Mouse (Mus musculus) MEL (cell line): ENCODE measurements at regions not wholly inside any gene's neighbourhood (a gene's known extent, or its start where the extent isn't known, plus 50 kb on each side); places are given as distances from the start of the nearest gene placed in this dataset.
"Not testable (repeated sequence)": the region's sequence is repeated elsewhere in the genome, so short reads cannot be mapped to it uniquely, and the experiment has no call there.

Experiments used
- DNase-seq: peaks from one replicate; pipeline ENCODE4 v3.0.0; 2011; ENCODE audit warnings: low read depth, low spot score
- H3K27ac ChIP-seq: 2 replicates; pipeline ENCODE4 v1.5.1; 2012; ENCODE audit warnings: low read depth, mild to moderate bottlenecking, control low read depth, low read length, moderate library complexity; ENCODE audit not compliant: control insufficient read depth
- H3K27me3 ChIP-seq, 2 experiments: fragments of 150-350 bp in 1 of 2; sonication (generic) in 1 of 2; 2 replicates each; pipeline ENCODE4 v1.6.1; 2012; ENCODE audit warnings: low read length in 2 of 2, mild to moderate bottlenecking in 2 of 2, improper control_type of control experiment in 1 of 2, moderate library complexity in 1 of 2; ENCODE audit not compliant: insufficient read depth in 2 of 2, control insufficient read depth in 1 of 2
- H3K36me3 ChIP-seq, 2 experiments: 2 replicates each; pipeline ENCODE4 v1.6.1; 2012 to 2014; ENCODE audit warnings: low read length in 2 of 2, improper control_type of control experiment in 1 of 2, inconsistent platforms in 1 of 2, mild to moderate bottlenecking in 1 of 2; ENCODE audit not compliant: insufficient read depth in 2 of 2, control insufficient read depth in 1 of 2
- H3K4me1 ChIP-seq, 2 experiments: fragments of 150-350 bp in 1 of 2; sonication (generic) in 1 of 2; 2 replicates each; pipeline ENCODE4 v1.6.1; 2012; ENCODE audit warnings: low read length in 2 of 2, improper control_type of control experiment in 1 of 2, mild to moderate bottlenecking in 1 of 2; ENCODE audit not compliant: insufficient read depth in 2 of 2, control insufficient read depth in 1 of 2
- H3K4me3 ChIP-seq, 2 experiments: fragments of 150-350 bp in 1 of 2; sonication (generic) in 1 of 2; 2 replicates each; pipeline ENCODE4 v1.5.1; 2012; ENCODE audit warnings: low read depth in 2 of 2, low read length in 2 of 2, mild to moderate bottlenecking in 2 of 2, moderate library complexity in 2 of 2, control low read depth in 1 of 2, improper control_type of control experiment in 1 of 2; ENCODE audit not compliant: control insufficient read depth in 1 of 2, insufficient read depth in 1 of 2
- H3K79me2 ChIP-seq: 2 replicates; pipeline ENCODE4 v1.6.1; 2012; ENCODE audit warnings: mild to moderate bottlenecking, low read length, moderate library complexity; ENCODE audit not compliant: control insufficient read depth, poor library complexity, insufficient read depth
- H3K9ac ChIP-seq: 2 replicates; pipeline ENCODE4 v1.6.1; 2012; ENCODE audit warnings: low read depth, mild to moderate bottlenecking, control low read depth, low read length, moderate library complexity; ENCODE audit not compliant: control insufficient read depth, poor library complexity, severe bottlenecking
- H3K9me3 ChIP-seq: fragments of 150-350 bp; sonication (generic); replicated peaks from 2 replicates; pipeline ENCODE4 v1.6.1; 2012; ENCODE audit warnings: mild to moderate bottlenecking, low read length, improper control_type of control experiment, moderate library complexity; ENCODE audit not compliant: insufficient read depth
- CHD1 ChIP-seq: IDR thresholded peaks from 2 replicates; pipeline ENCODE4 v1.6.1; 2012; ENCODE audit warnings: low read depth, mild to moderate bottlenecking, inconsistent platforms, low read length, improper control_type of control experiment
- ELF1 ChIP-seq: IDR thresholded peaks from 2 replicates; pipeline ENCODE4 v1.6.1; 2014; ENCODE audit warnings: low read depth, mild to moderate bottlenecking, inconsistent platforms, low read length, improper control_type of control experiment, moderate library complexity
- EP300 ChIP-seq, 2 experiments: IDR thresholded peaks; 2 replicates each; pipeline ENCODE4 v1.6.1; 2011; ENCODE audit warnings: improper control_type of control experiment in 2 of 2, low read length in 2 of 2, low read depth in 1 of 2, mild to moderate bottlenecking in 1 of 2
- GABPA ChIP-seq: IDR thresholded peaks from 2 replicates; pipeline ENCODE4 v1.6.1; 2012; ENCODE audit warnings: low read depth, mild to moderate bottlenecking, inconsistent platforms, low read length, improper control_type of control experiment, moderate library complexity
- GATA1 ChIP-seq: IDR thresholded peaks from 2 replicates; pipeline ENCODE4 v1.6.1; 2011; ENCODE audit warnings: low read depth, low read length, improper control_type of control experiment
- MEF2A ChIP-seq: IDR thresholded peaks from 2 replicates; pipeline ENCODE4 v1.6.1; 2014; ENCODE audit warnings: low read depth, mild to moderate bottlenecking, inconsistent platforms, low read length, improper control_type of control experiment; ENCODE audit not compliant: poor library complexity, insufficient replicate concordance, severe bottlenecking; ENCODE audit errors: extremely low read depth
- POLR2AphosphoS5 ChIP-seq: IDR thresholded peaks from 2 replicates; pipeline ENCODE4 v1.6.1; 2012; ENCODE audit warnings: low read depth, borderline replicate concordance, mild to moderate bottlenecking, inconsistent platforms, low read length, moderate library complexity, mixed read lengths
- SIN3A ChIP-seq: IDR thresholded peaks from 2 replicates; pipeline ENCODE4 v1.6.1; 2012; ENCODE audit warnings: low read length, improper control_type of control experiment, inconsistent platforms
- USF1 ChIP-seq: IDR thresholded peaks from 2 replicates; pipeline ENCODE4 v1.6.1; 2014; ENCODE audit warnings: low read depth, mild to moderate bottlenecking, inconsistent platforms, low read length, improper control_type of control experiment, moderate library complexity
- ZMIZ1 ChIP-seq: IDR thresholded peaks from 2 replicates; pipeline ENCODE4 v1.6.1; 2012; ENCODE audit warnings: low read depth, mild to moderate bottlenecking, inconsistent platforms, low read length, improper control_type of control experiment, moderate library complexity
- ZNF384 ChIP-seq: IDR thresholded peaks from 2 replicates; pipeline ENCODE4 v1.6.1; 2012; ENCODE audit warnings: low read depth, mild to moderate bottlenecking, inconsistent platforms, low read length, improper control_type of control experiment

DNA sequence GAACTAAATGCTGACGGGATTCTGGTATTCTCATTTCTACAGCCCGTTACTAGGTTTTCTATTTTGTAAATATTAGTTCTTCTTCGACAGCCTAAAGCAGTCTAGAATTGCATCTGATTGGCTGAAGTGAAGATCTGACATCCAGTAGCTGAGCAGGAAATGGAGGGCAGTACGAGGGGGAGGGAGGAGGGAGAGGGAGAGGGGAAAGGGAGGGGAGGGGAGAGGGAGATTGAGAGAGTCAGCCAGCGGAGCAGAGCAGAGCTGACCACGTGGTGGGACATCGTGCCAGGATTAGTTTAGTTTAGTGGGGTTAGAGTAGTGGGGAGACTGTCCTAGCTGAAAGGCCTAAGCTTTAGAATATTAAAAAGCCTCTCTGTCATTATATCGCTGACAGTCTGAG, 141.8 kb downstream of the Katnal1 start:
- Histone ChIP-seq H3K27ac (no peak overlapping the region), H3K9ac (no peak overlapping the region), H3K9me3 (no peaks in the 10 kb centered on the region), H3K27me3 (no peaks in the 10 kb centered on the region; a peak in 1 of 4 replicates), H3K79me2 (no peaks in the 10 kb centered on the region), H3K4me3 (no peak overlapping the region), H3K36me3 (no peaks in the 10 kb centered on the region), H3K4me1 (no peaks in the 10 kb centered on the region; a peak in 1 of 4 replicates)
- 0 out of 2 replicates have a peak, but pooled peaks have one; percentile 27 for TF ChIP-seq SIN3A
- peak; percentile 29; the same call in 1 of the 2 replicates for TF ChIP-seq USF1
- TF ChIP-seq ZNF384, result no peak
- no peak for TF ChIP-seq ZMIZ1
- TF ChIP-seq CHD1, result no peak
- no peak for TF ChIP-seq POLR2AphosphoS5
- DNase-seq, result peak; percentile 43

DNA sequence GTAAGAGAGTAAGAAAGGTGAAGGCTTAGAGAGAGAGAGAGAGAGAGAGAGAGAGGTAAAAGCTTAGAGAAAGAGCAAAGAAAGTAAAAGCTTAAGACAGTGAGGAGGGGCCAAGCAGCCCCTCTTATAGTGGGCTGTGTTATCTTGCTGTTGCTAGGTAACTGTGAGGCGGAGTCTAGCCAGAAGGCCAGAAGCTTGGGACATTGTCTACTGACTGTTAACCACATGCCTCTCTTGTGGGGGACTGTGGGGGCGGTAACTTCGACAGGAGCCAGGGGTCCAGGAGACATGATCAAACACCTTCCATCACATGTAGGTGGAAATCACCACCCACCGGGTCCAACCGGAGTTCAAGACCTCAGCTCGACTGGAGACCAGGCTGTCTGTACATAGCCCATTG, 148.0 kb downstream of the Katnal1 start:
- H3K27ac ChIP-seq, H3K9me3 ChIP-seq, H3K27me3 ChIP-seq, H3K4me1 ChIP-seq, H3K9ac ChIP-seq, H3K36me3 ChIP-seq, H3K79me2 ChIP-seq, H3K4me3 ChIP-seq, DNase-seq: not testable (repeated sequence)
- TF ChIP-seq GATA1, result peak; percentile 46

DNA sequence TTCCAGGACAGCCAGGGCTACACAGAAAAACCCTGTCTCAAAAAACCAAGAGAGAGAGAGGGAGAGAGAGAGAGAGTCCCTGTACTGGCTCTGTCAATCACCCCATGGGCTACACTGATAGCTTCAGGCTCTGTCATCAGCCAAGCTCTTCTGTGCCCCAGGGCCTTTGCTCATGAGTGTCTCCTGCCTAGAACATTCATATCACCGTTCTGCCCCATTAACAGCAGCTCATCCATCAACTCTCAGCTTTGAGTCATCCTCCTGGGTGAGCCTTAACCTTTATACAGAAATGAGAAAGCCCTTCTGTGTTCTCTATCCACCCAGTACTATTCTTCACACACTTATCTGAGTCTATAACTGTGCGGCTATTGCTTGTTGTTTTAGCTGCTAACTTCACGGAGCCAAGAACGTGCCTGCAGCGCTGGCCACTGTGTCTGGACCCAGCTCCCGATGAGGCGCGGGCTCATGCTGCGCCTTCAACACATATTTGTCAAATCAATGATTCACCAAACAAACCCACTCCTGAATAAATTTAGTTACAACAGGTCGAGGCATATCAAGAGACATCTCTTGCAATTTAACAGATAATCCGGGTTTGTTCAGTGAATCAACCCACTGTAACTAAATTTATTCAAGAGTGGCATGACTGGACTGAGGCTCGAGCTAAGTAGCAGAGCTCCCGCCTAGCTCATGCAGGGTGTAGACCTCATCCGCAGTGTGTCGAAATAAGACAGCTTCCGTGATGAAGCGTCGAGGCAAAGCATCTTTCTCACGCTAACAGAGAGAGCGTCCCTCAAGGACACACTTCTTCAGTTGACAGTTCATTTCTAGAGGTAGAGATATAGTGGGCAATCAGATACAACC, 152.1 kb downstream of the Katnal1 start:
- no peaks in the 10 kb centered on the region for H3K79me2 ChIP-seq
- H3K27ac ChIP-seq, result no peak overlapping the region
- H3K4me1 ChIP-seq, result peaks cover 3 to 24% of the 10 kb centered on the region in 2 experiments; a peak in 3 of 4 replicates
- no peak overlapping the region for H3K9ac ChIP-seq
- H3K27me3 ChIP-seq, result no peaks in the 10 kb centered on the region
- no peak for DNase-seq
- no peak overlapping the region for H3K4me3 ChIP-seq
- H3K9me3 ChIP-seq, result no peaks in the 10 kb centered on the region
- H3K36me3 ChIP-seq, result peaks cover 0 to 11% of the 10 kb centered on the region in 2 experiments; a peak in 2 of 4 replicates
- TF ChIP-seq ELF1 (no peak), CHD1 (no peak), EP300 (IDR thresholded peaks at IDR 0.05; ENCODE audit: low read depth in 1 of 2, low read length in 2 of 2) (no peak), USF1 (no peak), MEF2A (no peak), GABPA (no peak)
